In genomic region chr19:47537879-47538278, GRCm38 (mm10) we compare ENCODE assay signal across 8 mouse cellular contexts. TPM values are rescaled to one million over a fixed set of nuclear protein-coding genes. Genes with fewer than 3 reads are reported as not detected.
DNase-seq lines count a peak whose midpoint lies in the region; ATAC-seq and TF ChIP-seq lines count a peak whose summit lies in the region.

No protein-coding gene starts in this region.

- H3K27me3 ChIP-seq in embryonic facial prominence, embryonic 10.5 days (replicated peaks; ENCODE audit: low read depth, poor library complexity, severe bottlenecking), result no peaks in the 10 kb centered on the region
- H3K27me3 ChIP-seq in heart, embryonic 11.5 days (ENCODE audit: control insufficient read depth, insufficient read depth, low read length), result no peaks in the 10 kb centered on the region
- H3K27me3 ChIP-seq in limb, embryonic 14.5 days (ENCODE audit: control insufficient read depth, insufficient read depth, low read length), result no peaks in the 10 kb centered on the region
- H3K27me3 ChIP-seq in myocyte (ENCODE audit: control insufficient read depth, insufficient read depth, insufficient read length), result no peaks in the 10 kb centered on the region

- H3K4me2 ChIP-seq in heart, embryonic 11.5 days, result peak overlapping the region; percentile 75
- H3K4me2 ChIP-seq in limb, embryonic 14.5 days (replicated peaks; ENCODE audit: low read depth, low read length, severe bottlenecking), result peak overlapping the region; percentile 84
- H3K4me2 ChIP-seq in myocyte (ENCODE audit: low read depth), result peak overlapping the region; percentile 98

- DNase-seq in 416B (ENCODE audit: low read depth) (peak; percentile 46), adipocyte (ENCODE audit: low spot score) (no peak)
- DNase-seq in embryonic facial prominence, embryonic 10.5 days (ENCODE audit: low spot score), result no peak
- no peak for DNase-seq in limb, embryonic 14.5 days (ENCODE audit: low spot score)
- no peak for DNase-seq in cerebellum, postnatal 14 days
- no peak for DNase-seq in adrenal gland, postnatal 10 days

- no peaks in the 10 kb centered on the region for H3K9me3 ChIP-seq in embryonic facial prominence, embryonic 10.5 days
- no peaks in the 10 kb centered on the region for H3K9me3 ChIP-seq in heart, embryonic 11.5 days (replicated peaks; ENCODE audit: control insufficient read depth, low read length)
- no peaks in the 10 kb centered on the region for H3K9me3 ChIP-seq in limb, embryonic 14.5 days (ENCODE audit: control insufficient read depth, low read length)

- peak overlapping the region; percentile 73; the same call in 1 of the 2 replicates for H3K9ac ChIP-seq in heart, embryonic 11.5 days (ENCODE audit: low read depth, low read length)
- 0 out of 2 replicates have a peak overlapping the region, but pooled peaks have one; percentile 53 for H3K9ac ChIP-seq in limb, embryonic 14.5 days (ENCODE audit: low read depth, low read length, severe bottlenecking)

- ATAC-seq in heart, embryonic 11.5 days (replicated peaks; ENCODE audit: insufficient number of reproducible peaks, low FRiP score, low TSS enrichment), result no peak
- no peak for ATAC-seq in limb, embryonic 14.5 days (ENCODE audit: low FRiP score, low read depth)

- no peaks in the 10 kb centered on the region for H3K79me2 ChIP-seq in myocyte (ENCODE audit: control insufficient read depth, insufficient read depth)

- H3K27ac ChIP-seq in embryonic facial prominence, embryonic 10.5 days (replicated peaks), result peak overlapping the region; percentile 86; the same call in 1 of the 2 replicates
- H3K27ac ChIP-seq in heart, embryonic 11.5 days (ENCODE audit: low read depth, low read length), result peak overlapping the region; percentile 87
- H3K27ac ChIP-seq in limb, embryonic 14.5 days (replicated peaks; ENCODE audit: low read depth, low read length), result peak overlapping the region; percentile 68; the same call in 1 of the 2 replicates

- TF ChIP-seq POLR2A in limb, embryonic 14.5 days (IDR thresholded peaks at IDR 0.05; ENCODE audit: borderline replicate concordance, extremely low read depth, insufficient read depth, insufficient read length), result no peak
- no peak for TF ChIP-seq POLR2A in myocyte (IDR thresholded peaks at IDR 0.05; ENCODE audit: insufficient read length, low read depth)

- WGBS in embryonic facial prominence, embryonic 10.5 days, result 79% methylated on average over 6 of the region's 6 CpGs
- WGBS in heart, embryonic 11.5 days (ENCODE audit: insufficient replicate concordance), result 49% methylated on average over 6 of the region's 6 CpGs
- WGBS in limb, embryonic 14.5 days, result 57% methylated on average over 6 of the region's 6 CpGs

- H3K4me3 ChIP-seq in embryonic facial prominence, embryonic 10.5 days, result peak overlapping the region; percentile 59
- peak overlapping the region; percentile 51 for H3K4me3 ChIP-seq in heart, embryonic 11.5 days (ENCODE audit: low read depth, low read length)
- no peak overlapping the region for H3K4me3 ChIP-seq in limb, embryonic 14.5 days (replicated peaks; ENCODE audit: low read length)
- peak overlapping the region; percentile 58 for H3K4me3 ChIP-seq in myocyte

- peaks cover 13% of the 10 kb centered on the region for H3K36me3 ChIP-seq in embryonic facial prominence, embryonic 10.5 days (replicated peaks)
- peaks cover under 1% of the 10 kb centered on the region for H3K36me3 ChIP-seq in heart, embryonic 11.5 days (ENCODE audit: control insufficient read depth, insufficient read depth, low read length)
- peaks cover 6% of the 10 kb centered on the region; the same call in 1 of the 2 replicates for H3K36me3 ChIP-seq in limb, embryonic 14.5 days (ENCODE audit: control insufficient read depth, insufficient read depth, low read length)
- no peaks in the 10 kb centered on the region for H3K36me3 ChIP-seq in myocyte (ENCODE audit: control insufficient read depth, insufficient read depth)

- H3ac ChIP-seq in myocyte (ENCODE audit: control insufficient read depth, insufficient read length), result no peak overlapping the region

- H3K4me1 ChIP-seq in embryonic facial prominence, embryonic 10.5 days, result peaks cover 33% of the 10 kb centered on the region
- peaks cover 21% of the 10 kb centered on the region for H3K4me1 ChIP-seq in heart, embryonic 11.5 days (ENCODE audit: control insufficient read depth, insufficient read depth, low read length)
- peaks cover 27% of the 10 kb centered on the region for H3K4me1 ChIP-seq in limb, embryonic 14.5 days (ENCODE audit: control insufficient read depth, insufficient read depth, low read length)

TF ChIP-seq in myocyte, 11 proteins besides CTCF, POLR2A, EP300 and RAD21:
- TF ChIP-seq MYOG (IDR thresholded peaks at IDR 0.05; ENCODE audit: control insufficient read depth in 1 of 3, insufficient read depth in 1 of 3, insufficient read length in 2 of 3, low read depth in 2 of 3) (no peak), REST (IDR thresholded peaks at IDR 0.05; ENCODE audit: insufficient read depth, insufficient read length) (no peak), CEBPB (IDR thresholded peaks at IDR 0.05; ENCODE audit: insufficient read depth, poor library complexity, severe bottlenecking) (no peak), E2F4 (IDR thresholded peaks at IDR 0.05; ENCODE audit: insufficient read depth) (no peak), TCF3 (IDR thresholded peaks at IDR 0.05; ENCODE audit: insufficient read length, low read depth) (no peak), USF1 (IDR thresholded peaks at IDR 0.05; ENCODE audit: low read depth) (no peak), POLR2AphosphoS2 (IDR thresholded peaks at IDR 0.05; ENCODE audit: insufficient read length, low read depth) (no peak), TCF12 (IDR thresholded peaks at IDR 0.05; ENCODE audit: insufficient read depth, poor library complexity, severe bottlenecking) (no peak), MAX (IDR thresholded peaks at IDR 0.05; ENCODE audit: low read depth) (no peak), SRF (IDR thresholded peaks at IDR 0.05; ENCODE audit: control insufficient read depth, insufficient read length, low read depth) (no peak), MYOD1 (IDR thresholded peaks at IDR 0.05; ENCODE audit: control insufficient read depth in 1 of 3, insufficient read length in 2 of 3, low read depth in 2 of 3) (no peak)

RNA-seq across cellular contexts. Expression of gene Stn1, which starts 0.6 kb away (rescaled TPM):
- 68.3 and 70.6 TPM in 2 replicates for polyA plus RNA-seq in embryonic facial prominence, embryonic 10.5 days (2016; fragmentation: Nextera tagmentation; extraction: Ambion mirVana)
- polyA plus RNA-seq in heart, embryonic 11.5 days (2014; fragmentation: Nextera tagmentation; extraction: Ambion mirVana), result 40.0 and 41.6 TPM in 2 replicates
- 37.6 and 39.1 TPM in 2 replicates for polyA plus RNA-seq in limb, embryonic 14.5 days (2012; rRNA removed)
- 53.6 and 56.3 TPM in 2 replicates for polyA plus RNA-seq in limb, embryonic 14.5 days (2014; fragmentation: Nextera tagmentation; extraction: Ambion mirVana)
- polyA plus RNA-seq in myocyte (2012; fragmentation: generic; extraction: Trizol), result 43.9 TPM
- 10 to 100 TPM; 13.1 to 18.7 TPM for total RNA-seq in adrenal gland, postnatal 10 days (2021)

RNA-seq across cellular contexts. Expression of gene Slk, which starts 41.6 kb away (rescaled TPM):
- polyA plus RNA-seq in embryonic facial prominence, embryonic 10.5 days (2016; fragmentation: Nextera tagmentation; extraction: Ambion mirVana), result 7.8 and 8.9 TPM in 2 replicates
- polyA plus RNA-seq in heart, embryonic 11.5 days (2014; fragmentation: Nextera tagmentation; extraction: Ambion mirVana), result 11.3 and 14.1 TPM in 2 replicates
- polyA plus RNA-seq in limb, embryonic 14.5 days (2012; rRNA removed), result 27.6 and 40.0 TPM in 2 replicates
- 19.2 and 22.0 TPM in 2 replicates for polyA plus RNA-seq in limb, embryonic 14.5 days (2014; fragmentation: Nextera tagmentation; extraction: Ambion mirVana)
- 12.1 TPM for polyA plus RNA-seq in myocyte (2012; fragmentation: generic; extraction: Trizol)
- 10 to 100 TPM; 41.4 to 51.7 TPM for total RNA-seq in adrenal gland, postnatal 10 days (2021)
